Mouse (Mus musculus): ENCODE measurements around the gene Pigs. TPM values are rescaled to one million over a fixed set of nuclear protein-coding genes. Genes with fewer than 3 reads are reported as not detected.

Pigs gene
- polyA plus RNA-seq, 1 experiment, result 3.2 TPM

DNA sequence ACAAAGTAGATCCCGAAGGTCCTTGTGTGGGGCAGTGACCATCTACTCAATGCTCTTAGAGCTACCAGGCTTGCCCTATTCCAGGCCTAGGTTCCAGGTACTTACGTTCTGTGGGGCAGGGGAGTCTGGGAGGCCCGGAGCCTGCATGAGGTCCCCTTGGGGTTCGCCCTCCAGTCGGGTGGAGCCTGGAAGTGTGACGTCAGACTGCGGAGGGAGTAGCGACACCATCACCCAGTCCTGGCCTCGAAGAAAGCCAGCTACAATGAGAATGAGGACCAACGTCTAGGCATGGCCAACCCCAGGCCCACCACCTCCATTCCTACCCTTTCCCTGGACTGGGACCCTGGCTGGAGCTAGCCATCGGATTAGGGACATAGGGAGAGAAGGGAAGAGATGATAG lies 43.5 kb downstream of the Pigs start:
- Histone ChIP-seq H3K4me1 (ENCODE audit: control insufficient read depth) (no peaks in the 10 kb centered on the region), H3K36me3 (ENCODE audit: control insufficient read depth) (no peaks in the 10 kb centered on the region), H3K9me3 (ENCODE audit: control insufficient read depth, low read length) (no peaks in the 10 kb centered on the region), H3K4me3 (replicated peaks) (no peak overlapping the region), H3K27me3 (ENCODE audit: control insufficient read depth) (no peaks in the 10 kb centered on the region)
- no peak for TF ChIP-seq TAL1 (IDR thresholded peaks at IDR 0.05; ENCODE audit: low read length)
- TF ChIP-seq GATA1 (IDR thresholded peaks at IDR 0.05; ENCODE audit: low read length), result no peak

DNA sequence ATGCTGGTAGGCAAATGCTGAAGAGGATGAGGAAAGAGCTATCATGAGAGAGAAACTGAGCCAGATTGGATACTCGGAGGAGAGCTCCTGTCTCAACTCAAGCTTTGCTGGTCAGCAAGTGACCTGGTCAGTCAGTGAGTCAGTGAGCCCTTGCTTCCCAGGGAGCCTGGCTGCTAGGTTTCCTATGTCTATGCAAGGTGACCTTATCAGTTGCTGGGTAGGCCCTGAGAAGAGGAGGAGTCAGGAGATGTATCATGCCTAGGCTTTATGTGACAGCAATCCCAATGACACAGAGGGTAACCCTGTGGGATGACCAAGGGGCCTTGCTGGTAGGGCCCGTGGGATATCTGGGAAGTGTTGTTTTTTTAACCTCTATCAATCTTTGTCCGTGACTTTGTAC lies 44.0 kb downstream of the Pigs start:
- TF ChIP-seq TAL1 (IDR thresholded peaks at IDR 0.05; ENCODE audit: low read length), result no peak
- TF ChIP-seq GATA1 (IDR thresholded peaks at IDR 0.05; ENCODE audit: low read length), result no peak
- H3K36me3 ChIP-seq (ENCODE audit: control insufficient read depth), result no peaks in the 10 kb centered on the region
- H3K4me3 ChIP-seq (replicated peaks), result no peak overlapping the region
- H3K9me3 ChIP-seq (ENCODE audit: control insufficient read depth, low read length), result no peaks in the 10 kb centered on the region
- H3K27me3 ChIP-seq (ENCODE audit: control insufficient read depth), result no peaks in the 10 kb centered on the region
- H3K4me1 ChIP-seq (ENCODE audit: control insufficient read depth), result no peaks in the 10 kb centered on the region

DNA sequence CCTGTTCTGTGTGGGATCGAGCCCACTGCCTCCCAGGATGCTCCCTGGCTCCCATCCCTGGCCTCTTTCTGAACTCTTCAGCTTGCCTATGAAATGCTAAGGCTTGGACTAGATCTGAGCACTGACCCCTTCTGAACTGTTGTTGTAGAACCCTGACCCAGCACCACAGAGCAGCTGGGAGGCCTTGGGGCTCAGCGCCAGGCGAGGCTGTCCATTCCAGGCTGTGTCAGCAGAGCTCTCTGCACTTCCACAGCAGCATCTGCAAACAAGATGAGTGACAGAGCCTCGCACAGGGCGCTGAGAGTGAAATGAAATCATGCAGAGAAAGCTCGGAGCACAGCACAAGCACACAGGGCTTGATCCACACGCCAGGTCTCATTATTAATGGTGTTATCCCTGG lies 44.4 kb downstream of the Pigs start:
- Histone ChIP-seq H3K4me1 (ENCODE audit: control insufficient read depth) (no peaks in the 10 kb centered on the region), H3K27me3 (ENCODE audit: control insufficient read depth) (no peaks in the 10 kb centered on the region), H3K4me3 (replicated peaks) (no peak overlapping the region), H3K9me3 (ENCODE audit: control insufficient read depth, low read length) (no peaks in the 10 kb centered on the region), H3K36me3 (ENCODE audit: control insufficient read depth) (no peaks in the 10 kb centered on the region)
- no peak for TF ChIP-seq GATA1 (IDR thresholded peaks at IDR 0.05; ENCODE audit: low read length)
- TF ChIP-seq TAL1 (IDR thresholded peaks at IDR 0.05; ENCODE audit: low read length), result no peak

DNA sequence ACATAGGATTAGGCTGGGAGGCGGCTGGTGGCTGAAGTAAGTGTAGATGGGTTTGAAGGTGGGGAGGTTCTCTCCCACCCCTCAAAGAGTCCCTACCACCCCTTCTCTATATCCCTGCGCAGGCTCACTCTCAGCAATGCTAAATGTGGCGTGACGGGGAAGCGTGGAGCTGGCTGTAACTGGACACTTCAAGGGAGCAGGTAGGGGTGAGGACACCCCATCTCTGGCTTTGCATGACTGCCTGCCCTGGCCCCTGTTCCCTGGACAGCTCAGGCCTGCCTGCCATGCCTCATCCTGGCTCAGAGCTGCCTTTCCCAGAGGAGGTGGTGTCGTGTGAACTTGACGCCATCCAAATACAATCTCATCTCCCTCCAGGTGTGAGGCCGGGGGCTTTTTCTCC lies 45.9 kb downstream of the Pigs start:
- TF ChIP-seq TAL1 (IDR thresholded peaks at IDR 0.05; ENCODE audit: low read length) (no peak), GATA1 (IDR thresholded peaks at IDR 0.05; ENCODE audit: low read length) (no peak)
- Histone ChIP-seq H3K4me1 (ENCODE audit: control insufficient read depth) (no peaks in the 10 kb centered on the region), H3K36me3 (ENCODE audit: control insufficient read depth) (no peaks in the 10 kb centered on the region), H3K4me3 (replicated peaks) (no peak overlapping the region), H3K27me3 (ENCODE audit: control insufficient read depth) (no peaks in the 10 kb centered on the region), H3K9me3 (ENCODE audit: control insufficient read depth, low read length) (no peaks in the 10 kb centered on the region)

DNA sequence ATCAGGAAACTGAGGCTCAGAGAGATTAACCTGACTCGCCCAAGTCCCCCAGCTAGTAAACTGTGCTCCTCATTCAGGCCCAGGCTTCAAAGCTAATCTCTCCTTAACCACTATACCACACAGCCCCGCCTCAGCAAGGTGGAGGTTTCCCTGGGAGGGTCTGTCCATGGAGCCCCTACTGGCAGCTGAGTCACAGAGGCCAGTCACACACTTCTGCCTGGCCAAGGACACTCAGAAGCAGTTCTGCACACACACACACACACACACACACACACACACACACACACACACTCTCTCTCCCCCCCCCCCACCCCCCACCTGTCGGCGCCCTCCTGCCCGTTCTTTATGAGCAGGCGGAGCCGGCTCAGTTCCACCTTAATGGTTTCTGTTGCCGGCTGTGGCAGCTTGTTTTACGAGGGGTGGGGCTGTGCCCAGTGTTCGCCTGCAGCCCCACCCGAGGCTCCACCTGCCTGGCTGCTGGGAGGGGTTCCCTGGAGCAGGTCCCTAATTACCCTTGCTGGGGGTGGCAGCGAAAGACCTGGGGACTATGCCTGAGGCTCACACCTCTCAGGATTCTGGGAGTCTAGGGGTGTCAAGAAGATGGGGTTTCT lies 49.4 kb downstream of the Pigs start:
- TF ChIP-seq TAL1 (IDR thresholded peaks at IDR 0.05; ENCODE audit: low read length) (no peak), GATA1 (IDR thresholded peaks at IDR 0.05; ENCODE audit: low read length) (no peak)

DNA sequence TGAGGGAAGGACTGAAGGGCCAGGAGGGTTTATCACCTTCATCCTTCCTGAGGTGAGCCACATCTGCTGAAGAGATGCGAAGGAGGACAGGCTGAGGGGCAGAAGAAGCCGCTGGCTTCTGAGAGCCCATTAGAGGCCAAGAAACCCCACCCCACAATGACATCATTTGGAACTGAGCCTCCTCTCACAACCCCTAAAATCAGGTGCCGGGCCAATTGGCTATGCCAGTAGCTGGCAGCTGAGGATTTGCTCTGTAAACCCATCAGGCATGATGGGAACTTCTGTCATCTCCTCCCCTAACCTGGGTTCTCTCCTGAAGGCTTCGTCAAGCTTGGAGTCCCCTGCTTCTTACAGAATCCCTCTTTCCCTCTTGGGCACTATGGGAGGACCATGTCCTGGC lies 52.1 kb downstream of the Pigs start:
- no peak for TF ChIP-seq GATA1 (IDR thresholded peaks at IDR 0.05; ENCODE audit: low read length)
- no peaks in the 10 kb centered on the region for H3K4me1 ChIP-seq (ENCODE audit: control insufficient read depth)
- no peaks in the 10 kb centered on the region for H3K9me3 ChIP-seq (ENCODE audit: control insufficient read depth, low read length)
- no peak overlapping the region for H3K4me3 ChIP-seq (replicated peaks)
- no peaks in the 10 kb centered on the region for H3K36me3 ChIP-seq (ENCODE audit: control insufficient read depth)
- H3K27me3 ChIP-seq (ENCODE audit: control insufficient read depth), result no peaks in the 10 kb centered on the region

More for the DNA sequence above, 49.4 kb downstream of the Pigs start:
- Histone ChIP-seq H3K4me3 (replicated peaks) (no peak overlapping the region), H3K4me1 (ENCODE audit: control insufficient read depth) (no peaks in the 10 kb centered on the region), H3K36me3 (ENCODE audit: control insufficient read depth) (no peaks in the 10 kb centered on the region), H3K9me3 (ENCODE audit: control insufficient read depth, low read length) (no peaks in the 10 kb centered on the region), H3K27me3 (ENCODE audit: control insufficient read depth) (no peaks in the 10 kb centered on the region)

DNA sequence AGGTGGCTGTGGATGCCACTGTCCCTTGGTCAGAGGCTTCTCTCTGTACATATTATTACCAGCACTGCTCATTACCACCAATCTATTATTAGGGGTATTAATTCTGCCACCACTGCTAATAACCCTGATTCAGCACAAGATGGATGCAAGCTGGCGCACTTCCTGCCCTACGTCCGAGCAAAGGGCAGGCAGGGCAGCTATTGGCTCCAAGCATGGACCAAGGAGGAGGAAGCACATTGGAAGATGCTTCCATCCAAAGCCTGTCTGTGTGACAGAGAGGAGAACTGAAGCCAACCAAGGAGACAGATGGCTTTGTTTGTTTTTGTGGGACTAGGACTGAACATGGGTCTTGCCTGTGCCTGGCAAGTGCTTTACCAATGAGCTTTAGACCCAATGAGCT lies 52.8 kb downstream of the Pigs start:
- Histone ChIP-seq H3K27me3 (ENCODE audit: control insufficient read depth) (no peaks in the 10 kb centered on the region), H3K4me1 (ENCODE audit: control insufficient read depth) (no peaks in the 10 kb centered on the region), H3K36me3 (ENCODE audit: control insufficient read depth) (no peaks in the 10 kb centered on the region), H3K4me3 (replicated peaks) (no peak overlapping the region), H3K9me3 (ENCODE audit: control insufficient read depth, low read length) (no peaks in the 10 kb centered on the region)
- TF ChIP-seq TAL1 (IDR thresholded peaks at IDR 0.05; ENCODE audit: low read length) (no peak), GATA1 (IDR thresholded peaks at IDR 0.05; ENCODE audit: low read length) (no peak)

DNA sequence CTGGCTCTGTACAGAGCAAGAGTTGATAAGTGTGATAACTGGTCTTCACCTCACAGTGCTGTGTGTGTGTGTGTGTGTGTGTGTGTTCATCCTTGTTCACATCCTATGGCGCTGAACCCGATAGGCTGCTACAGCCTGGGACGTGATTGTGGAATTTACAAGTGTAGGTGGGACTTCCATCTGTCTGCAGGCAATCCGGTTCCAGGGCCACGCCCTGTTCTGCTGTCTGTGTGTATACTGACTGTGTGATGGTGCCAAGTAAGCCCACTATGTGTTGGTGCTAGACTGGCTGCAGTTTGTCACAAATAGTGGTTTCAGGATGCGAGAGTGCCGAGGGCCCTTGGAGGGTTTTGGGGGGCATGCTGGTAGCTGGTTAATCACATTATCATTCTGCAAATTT lies 54.1 kb downstream of the Pigs start:
- no peaks in the 10 kb centered on the region for H3K9me3 ChIP-seq (ENCODE audit: control insufficient read depth, low read length)
- no peaks in the 10 kb centered on the region for H3K4me1 ChIP-seq (ENCODE audit: control insufficient read depth)
- H3K36me3 ChIP-seq (ENCODE audit: control insufficient read depth), result no peaks in the 10 kb centered on the region
- H3K4me3 ChIP-seq (replicated peaks), result no peak overlapping the region
- no peaks in the 10 kb centered on the region for H3K27me3 ChIP-seq (ENCODE audit: control insufficient read depth)
- TF ChIP-seq TAL1 (IDR thresholded peaks at IDR 0.05; ENCODE audit: low read length), result no peak
- TF ChIP-seq GATA1 (IDR thresholded peaks at IDR 0.05; ENCODE audit: low read length), result no peak

DNA sequence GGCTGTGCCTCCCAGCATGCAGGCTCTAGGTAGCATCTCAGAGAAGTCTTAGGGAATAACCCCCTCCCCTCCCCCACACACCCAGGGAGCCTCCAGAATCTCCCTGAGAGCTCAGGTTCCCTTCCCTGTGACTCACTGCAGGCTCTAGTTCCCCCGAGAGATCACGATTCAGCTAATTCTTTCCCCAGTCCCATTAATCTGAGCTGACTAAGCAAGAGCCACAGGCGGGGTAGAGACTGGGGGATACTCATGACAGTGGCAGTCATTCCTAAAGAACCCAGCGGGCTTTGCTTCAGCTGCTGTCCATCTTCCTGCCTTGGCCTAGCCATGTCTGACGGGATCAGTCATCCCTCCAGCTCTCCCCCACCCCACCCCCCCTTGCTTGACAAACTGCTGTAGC lies 54.5 kb downstream of the Pigs start:
- H3K4me3 ChIP-seq (replicated peaks), result no peak overlapping the region
- H3K4me1 ChIP-seq (ENCODE audit: control insufficient read depth), result no peaks in the 10 kb centered on the region
- TF ChIP-seq TAL1 (IDR thresholded peaks at IDR 0.05; ENCODE audit: low read length) (no peak), GATA1 (IDR thresholded peaks at IDR 0.05; ENCODE audit: low read length) (no peak)
- no peaks in the 10 kb centered on the region for H3K9me3 ChIP-seq (ENCODE audit: control insufficient read depth, low read length)
- no peaks in the 10 kb centered on the region for H3K27me3 ChIP-seq (ENCODE audit: control insufficient read depth)
- H3K36me3 ChIP-seq (ENCODE audit: control insufficient read depth), result no peaks in the 10 kb centered on the region

DNA sequence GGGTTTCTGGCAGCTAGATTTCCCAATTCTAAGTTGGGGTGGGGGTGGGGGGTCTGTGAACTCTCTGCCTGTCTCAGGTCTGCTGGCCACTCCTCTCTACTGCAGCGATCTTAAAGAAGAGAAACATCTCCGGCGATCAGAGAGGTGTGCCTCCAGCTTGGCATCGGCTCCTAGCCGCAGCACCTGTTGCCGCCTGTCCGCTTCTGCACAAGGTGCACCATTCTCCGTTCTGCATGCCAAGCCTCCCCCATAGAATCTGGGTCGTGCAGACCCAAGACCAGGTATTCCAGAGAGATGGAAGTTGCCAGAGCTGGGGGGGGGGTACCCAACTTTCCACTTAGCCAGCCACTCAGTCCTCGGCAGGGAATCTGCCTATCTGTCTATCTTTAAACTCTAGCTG lies 57.6 kb downstream of the Pigs start:
- no peaks in the 10 kb centered on the region for H3K4me1 ChIP-seq (ENCODE audit: control insufficient read depth)
- TF ChIP-seq TAL1 (IDR thresholded peaks at IDR 0.05; ENCODE audit: low read length) (no peak), GATA1 (IDR thresholded peaks at IDR 0.05; ENCODE audit: low read length) (no peak)
- H3K27me3 ChIP-seq (ENCODE audit: control insufficient read depth), result no peaks in the 10 kb centered on the region
- no peaks in the 10 kb centered on the region for H3K36me3 ChIP-seq (ENCODE audit: control insufficient read depth)
- H3K4me3 ChIP-seq (replicated peaks), result no peak overlapping the region
- H3K9me3 ChIP-seq (ENCODE audit: control insufficient read depth, low read length), result no peaks in the 10 kb centered on the region
